Mouse (Mus musculus) thymus, postnatal 14 days (tissue): ENCODE measurements around the gene Hspa13.

Source experiments
- DNase-seq: peaks from one replicate; pipeline ENCODE4 v3.0.0; 2021

The Hspa13 gene

DNA sequence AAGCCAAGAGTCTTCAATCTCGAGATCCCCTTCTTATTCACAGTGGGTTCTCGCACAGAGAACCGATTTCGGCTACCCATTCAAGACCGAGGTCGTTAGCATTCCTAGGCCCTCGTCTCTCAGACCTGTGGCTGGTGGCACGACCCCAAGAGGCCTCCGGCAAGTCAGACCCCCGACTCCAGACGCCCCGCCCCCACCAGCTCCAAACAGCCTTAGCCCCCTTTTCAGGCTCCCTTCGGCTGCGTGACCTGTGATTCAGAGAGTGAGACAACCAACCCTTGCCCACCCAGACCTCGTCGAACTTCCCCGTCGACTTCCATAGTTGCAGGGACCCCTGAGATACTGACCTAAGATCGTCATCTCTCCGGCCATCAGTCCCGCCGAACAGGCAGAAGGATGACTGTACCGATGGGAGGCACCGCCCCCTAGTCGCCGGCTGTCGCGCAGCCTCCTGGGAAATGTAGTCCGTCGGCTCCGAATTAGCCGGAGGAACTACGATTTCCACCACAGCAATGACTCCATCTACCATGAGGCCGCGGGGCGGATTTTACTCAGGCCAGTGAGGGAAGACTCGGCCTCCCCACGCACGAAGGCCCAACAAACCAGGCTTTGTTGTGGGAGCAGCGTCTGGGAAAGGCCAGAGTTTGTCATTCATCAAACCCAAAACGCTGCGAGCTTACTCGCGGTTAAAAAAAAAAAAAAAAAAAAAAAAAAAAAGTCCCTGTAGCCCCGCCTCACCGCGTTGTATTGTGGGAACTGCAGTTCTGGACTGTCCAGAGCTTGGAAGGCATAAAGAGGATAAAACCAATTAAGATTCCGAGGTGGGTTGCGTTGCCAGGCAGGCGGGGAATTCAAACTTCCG lies at the start of gene Hspa13:
Gene Hspa13 (minus strand): TSS at position 717 of the 862 bp plus-strand sequence.
- DNase-seq = peak; percentile 94

DNA sequence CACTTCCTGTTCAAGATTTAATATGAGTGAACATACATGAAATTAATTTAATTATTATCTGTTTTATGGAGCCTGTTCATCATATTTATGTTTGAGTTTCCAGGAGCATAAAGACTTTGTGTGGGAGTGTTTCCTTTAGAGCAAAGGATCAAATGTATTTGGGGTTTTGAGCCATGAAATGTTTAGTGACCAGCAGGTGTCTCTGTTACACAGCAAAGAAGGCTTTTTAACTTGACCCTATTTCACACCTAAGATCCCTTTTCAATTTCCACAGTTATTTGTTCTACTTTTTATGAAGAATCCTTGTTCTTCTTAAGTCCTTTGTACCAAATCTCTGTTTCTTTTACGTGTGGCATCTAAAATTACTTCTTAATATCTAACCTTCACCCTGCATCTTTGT lies 12.4 kb upstream of the Hspa13 start:
- DNase-seq = peak; percentile 27

DNA sequence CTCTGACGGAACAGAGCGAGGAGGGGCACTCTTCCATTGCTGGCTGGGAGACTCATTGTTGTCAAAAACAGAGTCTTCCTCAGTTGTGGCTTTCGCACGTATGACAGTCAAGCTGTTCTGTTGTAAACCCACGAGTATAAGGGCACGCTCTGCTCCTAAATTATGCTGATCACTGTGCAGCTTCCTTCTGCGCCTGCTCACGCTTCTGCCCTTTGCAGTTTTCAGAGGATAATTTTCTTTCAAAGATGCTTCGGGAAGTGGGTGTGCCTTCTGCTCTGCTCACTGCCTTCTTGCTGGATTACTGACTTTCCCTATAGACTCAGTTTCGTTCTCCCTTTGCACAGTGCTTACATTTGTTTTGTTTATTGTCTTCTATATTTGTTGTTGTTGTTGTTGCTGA lies 6.3 kb upstream of the Hspa13 start:
- no peak for DNase-seq

- peak; percentile 45 for DNase-seq
These were observed 522 bp upstream of the Hspa13 start for GRCm38 (mm10) chr16:75767250-75768002.

GRCm38 (mm10) chr16:75752876-75753275 lies 14.0 kb downstream of the Hspa13 start:
- no peak for DNase-seq

DNA sequence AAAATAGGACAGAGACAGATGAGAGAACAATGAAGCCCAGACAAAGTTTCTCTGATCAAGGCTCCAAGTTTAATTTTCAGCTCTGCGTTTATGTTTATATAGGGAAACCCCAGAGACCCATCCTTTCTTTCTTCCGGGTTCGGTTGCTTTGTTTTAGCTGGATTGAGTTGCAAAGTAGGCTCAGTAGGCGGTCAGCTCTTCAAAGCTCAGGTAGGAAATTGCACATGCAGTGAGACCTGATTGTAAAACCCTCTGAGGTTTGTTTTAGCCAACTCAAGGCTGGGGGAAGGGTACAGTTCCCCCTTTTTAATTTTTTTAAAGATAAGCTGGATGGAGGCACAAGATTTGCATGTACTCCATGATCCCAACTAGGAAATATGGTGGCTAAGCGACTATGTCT lies 16.8 kb downstream of the Hspa13 start:
- no peak for DNase-seq

- DNase-seq = no peak
These were observed 18.0 kb downstream of the Hspa13 start for GRCm38 (mm10) chr16:75748926-75749325.

GRCm38 (mm10) chr16:75744014-75744413 lies 22.9 kb downstream of the Hspa13 start:
- DNase-seq = no peak

DNA sequence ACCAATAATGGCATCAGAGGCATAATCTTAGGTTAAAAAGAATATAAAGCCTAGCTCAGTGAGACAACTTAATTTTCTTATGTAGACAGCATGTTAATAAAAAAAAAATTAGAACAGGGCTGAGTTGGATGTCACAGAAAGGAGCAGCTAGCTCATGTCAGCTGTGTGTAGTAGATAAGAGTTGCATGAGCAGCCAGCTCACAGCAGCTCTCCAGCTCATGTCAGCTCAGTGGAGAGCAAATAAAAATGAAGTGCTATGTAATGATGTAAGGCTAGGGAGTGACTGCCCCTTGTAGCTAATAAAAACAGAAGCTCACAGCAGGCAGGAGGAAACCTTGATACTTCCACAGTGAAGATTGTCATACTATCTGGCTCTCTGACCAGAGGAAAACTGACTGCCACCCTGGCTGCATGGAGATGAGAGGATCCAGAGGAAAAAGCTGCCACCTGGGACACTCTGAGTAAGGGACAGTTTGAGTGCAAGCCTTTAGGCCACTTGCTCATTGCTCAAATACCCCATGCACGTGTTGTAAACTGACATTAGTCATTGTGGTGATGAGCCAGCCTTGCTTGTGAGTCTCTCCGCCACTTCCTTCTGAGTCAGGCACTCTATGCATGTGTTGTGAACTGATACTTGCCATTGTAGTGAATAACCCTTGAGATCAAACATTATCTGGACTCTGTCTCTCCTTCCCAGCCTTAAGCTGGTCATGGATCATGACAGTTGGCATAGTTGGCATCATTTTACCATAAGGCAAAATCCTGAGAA lies 49.3 kb downstream of the Hspa13 start:
- DNase-seq = no peak

- peak; percentile 54 for DNase-seq
These were observed 70.7 kb downstream of the Hspa13 start for GRCm38 (mm10) chr16:75696176-75696575.
